Mouse (Mus musculus): ENCODE data around the gene Slc36a1.

The Slc36a1 gene

GRCm38 (mm10) chr11:55204159-55204596 is at the start of gene Slc36a1:
Gene Slc36a1, plus strand, starts transcription at chr11:55204350.
- under 1% methylated on average over 31 of the region's 31 CpGs for WGBS

- WGBS, result 69% methylated on average over 3 of the region's 3 CpGs
Measured at GRCm38 (mm10) chr11:55154398-55155069, 49.6 kb upstream of the Slc36a1 start.

- 65% methylated on average over 6 of the region's 6 CpGs for WGBS
Measured at GRCm38 (mm10) chr11:55155070-55155421, 49.1 kb upstream of the Slc36a1 start.

GRCm38 (mm10) chr11:55158785-55159359 is 45.3 kb upstream of the Slc36a1 start:
- WGBS, result 53% methylated on average over 13 of the region's 13 CpGs

- WGBS, result 58% methylated on average over 9 of the region's 9 CpGs
Measured at GRCm38 (mm10) chr11:55162670-55163069, 41.5 kb upstream of the Slc36a1 start.

GRCm38 (mm10) chr11:55164723-55165122 is 39.4 kb upstream of the Slc36a1 start:
- 47% methylated on average over 3 of the region's 3 CpGs for WGBS

GRCm38 (mm10) chr11:55165748-55166147 is 38.4 kb upstream of the Slc36a1 start:
- 88% methylated on average over 7 of the region's 7 CpGs for WGBS

- WGBS, result 90% methylated on average over 4 of the region's 4 CpGs
Measured at GRCm38 (mm10) chr11:55168504-55168903, 35.6 kb upstream of the Slc36a1 start.

- WGBS, result 92% methylated on average over 6 of the region's 6 CpGs
Measured at GRCm38 (mm10) chr11:55168914-55169313, 35.2 kb upstream of the Slc36a1 start.

- WGBS, result 76% methylated on average over 4 of the region's 4 CpGs
Measured at GRCm38 (mm10) chr11:55170501-55170900, 33.6 kb upstream of the Slc36a1 start.

GRCm38 (mm10) chr11:55178830-55179229 is 25.3 kb upstream of the Slc36a1 start:
- 88% methylated on average over 4 of the region's 4 CpGs for WGBS

- WGBS, result 84% methylated on average over 3 of the region's 3 CpGs
Measured at GRCm38 (mm10) chr11:55179856-55180255, 24.3 kb upstream of the Slc36a1 start.

GRCm38 (mm10) chr11:55183124-55183523 is 21.0 kb upstream of the Slc36a1 start:
- 67% methylated on average over 7 of the region's 7 CpGs for WGBS

GRCm38 (mm10) chr11:55184246-55184645 is 19.9 kb upstream of the Slc36a1 start:
- 94% methylated on average over 5 of the region's 5 CpGs for WGBS

- WGBS, result 52% methylated on average over 10 of the region's 10 CpGs
Measured at GRCm38 (mm10) chr11:55184733-55185291, 19.3 kb upstream of the Slc36a1 start, which contains the start of gene Slc36a2. Gene Slc36a2, minus strand, starts transcription at chr11:55185077.

- WGBS, result 51% methylated on average over 4 of the region's 4 CpGs
Measured at GRCm38 (mm10) chr11:55187292-55187691, 16.9 kb upstream of the Slc36a1 start.

GRCm38 (mm10) chr11:55187777-55188176 is 16.4 kb upstream of the Slc36a1 start:
- 87% methylated on average over 6 of the region's 6 CpGs for WGBS

- 75% methylated on average over 3 of the region's 3 CpGs for WGBS
Measured at GRCm38 (mm10) chr11:55190216-55190615, 13.9 kb upstream of the Slc36a1 start.

GRCm38 (mm10) chr11:55197086-55197485 is 7.1 kb upstream of the Slc36a1 start:
- WGBS, result 50% methylated on average over 6 of the region's 6 CpGs

GRCm38 (mm10) chr11:55197740-55198510 is 6.2 kb upstream of the Slc36a1 start:
- WGBS, result 72% methylated on average over 8 of the region's 8 CpGs

- under 1% methylated on average over 17 of the region's 17 CpGs for WGBS
Measured at GRCm38 (mm10) chr11:55204602-55205001, 452 bp downstream of the Slc36a1 start.

GRCm38 (mm10) chr11:55208001-55208690 is 4.0 kb downstream of the Slc36a1 start:
- WGBS, result 57% methylated on average over 6 of the region's 6 CpGs
